Comparison of ENCODE assay signal across 21 mouse cellular contexts in the genomic region with DNA sequence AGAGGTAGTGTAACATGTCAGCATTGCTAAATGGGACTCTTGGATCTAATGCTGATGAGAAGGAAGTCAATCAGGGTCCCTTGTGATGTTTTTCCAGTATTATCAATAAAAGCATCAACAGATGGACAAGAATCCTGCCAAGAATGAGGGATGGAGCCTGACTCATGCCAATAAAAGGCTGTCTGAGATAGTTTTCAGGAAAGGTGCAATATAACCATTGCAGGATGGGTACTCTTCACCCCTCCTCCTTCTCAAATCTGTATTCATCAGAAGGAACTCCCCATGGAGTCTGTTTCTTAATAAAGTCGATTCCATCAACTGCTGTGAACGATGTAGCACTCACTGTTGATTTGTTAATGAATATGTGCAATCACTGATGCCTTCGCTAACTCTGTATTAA.
DNase-seq lines count a peak whose midpoint lies in the region; ATAC-seq and TF ChIP-seq lines count a peak whose summit lies in the region.
"Had no signal": no experiment of that assay in that cellular context is flagged by ENCODE, and none has a peak within 500 bp of the region (broad histone marks: within the 10 kb centered on the region; RNA-seq: fewer than 3 reads in every experiment).

No protein-coding gene starts in this region.

- no peaks in the 10 kb centered on the region for H3K9me3 ChIP-seq in hindbrain, embryonic 13.5 days
- no peaks in the 10 kb centered on the region for H3K9me3 ChIP-seq in hindbrain, embryonic 11.5 days (ENCODE audit: control insufficient read depth, low read length)
- no peaks in the 10 kb centered on the region for H3K9me3 ChIP-seq in midbrain, postnatal 0 days (ENCODE audit: low read length)
- H3K9me3 ChIP-seq in midbrain, embryonic 15.5 days, result no peaks in the 10 kb centered on the region
- H3K9me3 ChIP-seq: limb, embryonic 10.5 days; neural tube, embryonic 15.5 days; stomach, embryonic 15.5 days had no signal

- H3K36me3 ChIP-seq in hindbrain, embryonic 13.5 days, result no peaks in the 10 kb centered on the region
- H3K36me3 ChIP-seq in hindbrain, embryonic 11.5 days (ENCODE audit: control insufficient read depth, insufficient read depth, low read length), result no peaks in the 10 kb centered on the region
- no peaks in the 10 kb centered on the region for H3K36me3 ChIP-seq in midbrain, postnatal 0 days (ENCODE audit: insufficient read depth, low read length)
- H3K36me3 ChIP-seq in midbrain, embryonic 15.5 days (replicated peaks), result no peaks in the 10 kb centered on the region
- H3K36me3 ChIP-seq: limb, embryonic 10.5 days; neural tube, embryonic 15.5 days; stomach, embryonic 15.5 days had no signal

- WGBS in hindbrain, embryonic 13.5 days, result 42% methylated on average over 3 of the region's 3 CpGs
- WGBS in hindbrain, embryonic 11.5 days, result 69% methylated on average over 3 of the region's 3 CpGs
- 38% methylated on average over 3 of the region's 3 CpGs for WGBS in midbrain, postnatal 0 days
- WGBS in midbrain, embryonic 15.5 days, result 40% methylated on average over 3 of the region's 3 CpGs

- H3K4me1 ChIP-seq in hindbrain, embryonic 13.5 days (replicated peaks), result no peaks in the 10 kb centered on the region; the same call in 1 of the 2 replicates
- H3K4me1 ChIP-seq in hindbrain, embryonic 11.5 days (replicated peaks; ENCODE audit: control insufficient read depth, insufficient read depth, low read length), result no peaks in the 10 kb centered on the region
- H3K4me1 ChIP-seq in midbrain, postnatal 0 days (ENCODE audit: insufficient read depth, low read length), result no peaks in the 10 kb centered on the region
- no peaks in the 10 kb centered on the region for H3K4me1 ChIP-seq in midbrain, embryonic 15.5 days
- H3K4me1 ChIP-seq: limb, embryonic 10.5 days; neural tube, embryonic 15.5 days; stomach, embryonic 15.5 days had no signal

- DNase-seq in cerebellum, adult 9-10 months, result peak; percentile 11
- no peak for DNase-seq in cerebellum, adult 11 months
- no peak for DNase-seq in hindbrain, embryonic 11.5 days (ENCODE audit: low spot score)
- DNase-seq in midbrain, postnatal 0 days (ENCODE audit: low spot score), result peak; percentile 61
- DNase-seq in gastrocnemius, postnatal 4 days (ENCODE audit: low spot score in 2 of 2), result no peak
- DNase-seq: adrenal gland, adult 8-10 months; cerebellum, adult 8-10 months; gastrocnemius, postnatal 25 days; heart, adult 2 months; kidney, adult 18-20 months; kidney, postnatal 4 days; liver; lung, postnatal 4 days; thymus, postnatal 25 days had no signal

- H3K4me2 ChIP-seq in hindbrain, embryonic 13.5 days, result no peak overlapping the region
- H3K4me2 ChIP-seq in hindbrain, embryonic 11.5 days (replicated peaks; ENCODE audit: low read depth, low read length), result no peak overlapping the region
- H3K4me2 ChIP-seq in midbrain, postnatal 0 days (ENCODE audit: low read depth, low read length, poor library complexity, severe bottlenecking), result no peak overlapping the region
- H3K4me2 ChIP-seq in midbrain, embryonic 15.5 days, result no peak overlapping the region
- H3K4me2 ChIP-seq: neural tube, embryonic 15.5 days; stomach, embryonic 15.5 days had no signal

- H3K4me3 ChIP-seq in hindbrain, embryonic 13.5 days, result no peak overlapping the region
- no peak overlapping the region for H3K4me3 ChIP-seq in hindbrain, embryonic 11.5 days (ENCODE audit: low read depth, low read length)
- no peak overlapping the region for H3K4me3 ChIP-seq in midbrain, postnatal 0 days (ENCODE audit: low read depth, low read length)
- no peak overlapping the region for H3K4me3 ChIP-seq in midbrain, embryonic 15.5 days
- H3K4me3 ChIP-seq: heart, adult 2 months; limb, embryonic 10.5 days; neural tube, embryonic 15.5 days; stomach, embryonic 15.5 days had no signal

- no peak overlapping the region for H3K9ac ChIP-seq in hindbrain, embryonic 13.5 days
- no peak overlapping the region for H3K9ac ChIP-seq in hindbrain, embryonic 11.5 days (ENCODE audit: low read depth, low read length)
- H3K9ac ChIP-seq in midbrain, postnatal 0 days (replicated peaks; ENCODE audit: low read length, poor library complexity, severe bottlenecking), result no peak overlapping the region
- H3K9ac ChIP-seq in midbrain, embryonic 15.5 days, result no peak overlapping the region
- H3K9ac ChIP-seq: neural tube, embryonic 15.5 days; stomach, embryonic 15.5 days had no signal

- no peaks in the 10 kb centered on the region for H3K27me3 ChIP-seq in hindbrain, embryonic 13.5 days
- no peaks in the 10 kb centered on the region for H3K27me3 ChIP-seq in hindbrain, embryonic 11.5 days (ENCODE audit: control insufficient read depth, insufficient read depth, low read length)
- no peaks in the 10 kb centered on the region for H3K27me3 ChIP-seq in midbrain, postnatal 0 days (ENCODE audit: insufficient read depth, low read length)
- H3K27me3 ChIP-seq in midbrain, embryonic 15.5 days (replicated peaks), result no peaks in the 10 kb centered on the region
- H3K27me3 ChIP-seq: neural tube, embryonic 15.5 days; stomach, embryonic 15.5 days had no signal

- TF ChIP-seq CTCF in midbrain, postnatal 0 days (IDR thresholded peaks at IDR 0.05), result no peak

- no peak overlapping the region for H3K27ac ChIP-seq in hindbrain, embryonic 13.5 days
- no peak overlapping the region for H3K27ac ChIP-seq in hindbrain, embryonic 11.5 days (ENCODE audit: low read depth, low read length)
- H3K27ac ChIP-seq in midbrain, postnatal 0 days (ENCODE audit: low read depth, low read length), result no peak overlapping the region
- H3K27ac ChIP-seq in midbrain, embryonic 15.5 days, result no peak overlapping the region
- H3K27ac ChIP-seq: heart, adult 2 months; limb, embryonic 10.5 days; neural tube, embryonic 15.5 days; stomach, embryonic 15.5 days had no signal

- peak; percentile 32; the same call in 1 of the 2 replicates for ATAC-seq in hindbrain, embryonic 13.5 days (ENCODE audit: low FRiP score)
- ATAC-seq in hindbrain, embryonic 11.5 days (ENCODE audit: low FRiP score), result no peak
- no peak for ATAC-seq in midbrain, postnatal 0 days (ENCODE audit: low FRiP score)
- no peak for ATAC-seq in midbrain, embryonic 15.5 days (replicated peaks)
- ATAC-seq: activated CD4-positive, CD25-positive, alpha-beta regulatory T cell, adult 4 months; inflammation-experienced regulatory T-cells, adult 6 months had no signal

Comparison
In these comparisons a context has a peak if more than half of its experiments do, and no peak if none do; other contexts are left out.
1. DNase-seq: peak in cerebellum, adult 9-10 months (single experiment) and midbrain, postnatal 0 days (single experiment); none in cerebellum, adult 11 months (single experiment), hindbrain, embryonic 11.5 days (single experiment) and gastrocnemius, postnatal 4 days (0 of 2).